ENCODE assay signal across 17 mouse cellular contexts in the genomic region with DNA sequence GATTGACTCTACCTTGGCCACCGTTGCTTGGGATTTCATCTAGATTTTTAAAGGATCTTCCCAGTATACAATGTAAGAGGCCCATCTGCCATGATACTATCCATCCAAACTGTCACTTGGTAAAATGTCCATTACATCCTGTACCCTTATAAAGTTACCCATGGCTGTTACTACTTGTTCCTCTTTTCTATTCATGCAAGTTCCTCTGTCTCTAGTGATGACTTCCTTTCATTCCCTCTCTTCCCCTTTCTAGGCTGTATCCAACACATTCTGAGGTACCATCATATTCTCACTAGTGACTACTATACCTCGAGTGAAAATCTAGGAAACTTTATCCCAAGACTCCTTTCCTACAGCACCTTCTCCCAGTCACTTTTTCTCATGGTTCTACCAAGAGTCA.
"Had no signal": no experiment of that assay in that cellular context is flagged by ENCODE, and none has a peak within 500 bp of the region (broad histone marks: within the 10 kb centered on the region; RNA-seq: fewer than 3 reads in every experiment).

No protein-coding gene starts in this region.

- H3K9me3 ChIP-seq: limb, embryonic 13.5 days; megakaryocyte, embryonic 14.5 days; stomach, embryonic 15.5 days had no signal

- H3K36me3 ChIP-seq: limb, embryonic 13.5 days; stomach, embryonic 15.5 days had no signal

- H3K4me1 ChIP-seq: limb, embryonic 13.5 days; megakaryocyte, embryonic 14.5 days; stomach, embryonic 15.5 days had no signal

- H3K9ac ChIP-seq: limb, embryonic 13.5 days; liver, embryonic 14.5 days; stomach, embryonic 15.5 days had no signal

- ATAC-seq: lung, postnatal 0 days; midbrain, embryonic 16.5 days had no signal

- H3K27ac ChIP-seq: layer of hippocampus, adult 2 months; limb, embryonic 13.5 days; liver, embryonic 14.5 days; stomach, embryonic 15.5 days had no signal

- H3K27me3 ChIP-seq: limb, embryonic 13.5 days; stomach, embryonic 15.5 days had no signal

- H3K4me3 ChIP-seq: layer of hippocampus, adult 2 months; limb, embryonic 13.5 days; megakaryocyte, embryonic 14.5 days; stomach, embryonic 15.5 days had no signal

- DNase-seq: kidney, adult 18-20 months; kidney, postnatal 10 days; left cerebral cortex, postnatal 4 days; lung, adult 18-20 months; lung, postnatal 36 days; retina, postnatal 1 day; right cerebral cortex, postnatal 4 days; thymus, adult 18-20 months; thymus, postnatal 14 days had no signal

- H3K4me2 ChIP-seq: limb, embryonic 13.5 days; midbrain, embryonic 11.5 days; stomach, embryonic 15.5 days had no signal
